Mouse (Mus musculus): ENCODE measurements around the gene Slit3. TPM values are rescaled to one million over a fixed set of nuclear protein-coding genes. Genes with fewer than 3 reads are reported as not detected.

Gene Slit3
- total and polyA plus RNA-seq, 2 experiments from 2014 or later = 5.6 to 15.0 TPM

- no peak overlapping the region for H3K9ac ChIP-seq
- no peaks in the 10 kb centered on the region for H3K36me3 ChIP-seq (ENCODE audit: insufficient read depth)
- ATAC-seq = no peak
- H3K27ac ChIP-seq (ENCODE audit: low read depth, low read length) = no peak overlapping the region
- H3K9me3 ChIP-seq (ENCODE audit: low read length) = no peaks in the 10 kb centered on the region
- H3K4me3 ChIP-seq (ENCODE audit: low read depth, low read length) = no peak overlapping the region
- no peaks in the 10 kb centered on the region for H3K4me1 ChIP-seq (ENCODE audit: insufficient read depth)
- no peaks in the 10 kb centered on the region for H3K27me3 ChIP-seq (ENCODE audit: insufficient read depth, low read length)
- WGBS = 82% methylated on average over 6 of the region's 6 CpGs
- TF ChIP-seq CTCF (IDR thresholded peaks at IDR 0.05; ENCODE audit: low read depth) = no peak
- no peak for DNase-seq
- no peak overlapping the region for H3K4me2 ChIP-seq (ENCODE audit: low read depth)
Observed at GRCm38 (mm10) chr11:35340752-35341151, 219.7 kb downstream of the Slit3 start.

GRCm38 (mm10) chr11:35342486-35342885 is 221.5 kb downstream of the Slit3 start:
- 65% methylated on average over 5 of the region's 5 CpGs for WGBS
- H3K27ac ChIP-seq (ENCODE audit: low read depth, low read length) = no peak overlapping the region
- no peaks in the 10 kb centered on the region for H3K9me3 ChIP-seq (ENCODE audit: low read length)
- ATAC-seq = no peak
- TF ChIP-seq CTCF (IDR thresholded peaks at IDR 0.05; ENCODE audit: low read depth) = no peak
- no peak overlapping the region for H3K4me3 ChIP-seq (ENCODE audit: low read depth, low read length)
- H3K9ac ChIP-seq = no peak overlapping the region
- no peak for DNase-seq
- H3K4me1 ChIP-seq (ENCODE audit: insufficient read depth) = no peaks in the 10 kb centered on the region
- no peaks in the 10 kb centered on the region for H3K27me3 ChIP-seq (ENCODE audit: insufficient read depth, low read length)
- H3K36me3 ChIP-seq (ENCODE audit: insufficient read depth) = no peaks in the 10 kb centered on the region
- no peak overlapping the region for H3K4me2 ChIP-seq (ENCODE audit: low read depth)

GRCm38 (mm10) chr11:35345696-35346480 is 224.9 kb downstream of the Slit3 start:
- ATAC-seq = no peak
- no peak overlapping the region for H3K4me2 ChIP-seq (ENCODE audit: low read depth)
- no peaks in the 10 kb centered on the region for H3K27me3 ChIP-seq (ENCODE audit: insufficient read depth, low read length)
- TF ChIP-seq CTCF (IDR thresholded peaks at IDR 0.05; ENCODE audit: low read depth) = no peak
- no peaks in the 10 kb centered on the region for H3K4me1 ChIP-seq (ENCODE audit: insufficient read depth)
- H3K4me3 ChIP-seq (ENCODE audit: low read depth, low read length) = no peak overlapping the region
- H3K9me3 ChIP-seq (ENCODE audit: low read length) = no peaks in the 10 kb centered on the region
- H3K27ac ChIP-seq (ENCODE audit: low read depth, low read length) = no peak overlapping the region
- DNase-seq = no peak
- WGBS = 79% methylated on average over 13 of the region's 13 CpGs
- no peak overlapping the region for H3K9ac ChIP-seq
- no peaks in the 10 kb centered on the region for H3K36me3 ChIP-seq (ENCODE audit: insufficient read depth)

GRCm38 (mm10) chr11:35348099-35348498 is 227.1 kb downstream of the Slit3 start:
- no peak overlapping the region for H3K4me2 ChIP-seq (ENCODE audit: low read depth)
- no peak overlapping the region for H3K4me3 ChIP-seq (ENCODE audit: low read depth, low read length)
- TF ChIP-seq CTCF (IDR thresholded peaks at IDR 0.05; ENCODE audit: low read depth) = no peak
- H3K9ac ChIP-seq = no peak overlapping the region
- WGBS = 23% methylated on average over 4 of the region's 4 CpGs
- no peaks in the 10 kb centered on the region for H3K4me1 ChIP-seq (ENCODE audit: insufficient read depth)
- no peak overlapping the region for H3K27ac ChIP-seq (ENCODE audit: low read depth, low read length)
- H3K9me3 ChIP-seq (ENCODE audit: low read length) = no peaks in the 10 kb centered on the region
- H3K27me3 ChIP-seq (ENCODE audit: insufficient read depth, low read length) = no peaks in the 10 kb centered on the region
- DNase-seq (no peak), ATAC-seq (no peak)
- H3K36me3 ChIP-seq (ENCODE audit: insufficient read depth) = no peaks in the 10 kb centered on the region

- H3K4me1 ChIP-seq (ENCODE audit: insufficient read depth) = no peaks in the 10 kb centered on the region
- TF ChIP-seq CTCF (IDR thresholded peaks at IDR 0.05; ENCODE audit: low read depth) = no peak
- no peak overlapping the region for H3K9ac ChIP-seq
- H3K36me3 ChIP-seq (ENCODE audit: insufficient read depth) = no peaks in the 10 kb centered on the region
- no peaks in the 10 kb centered on the region for H3K27me3 ChIP-seq (ENCODE audit: insufficient read depth, low read length)
- ATAC-seq (no peak), DNase-seq (no peak)
- H3K27ac ChIP-seq (ENCODE audit: low read depth, low read length) = no peak overlapping the region
- no peaks in the 10 kb centered on the region for H3K9me3 ChIP-seq (ENCODE audit: low read length)
- WGBS = 4% methylated on average over 4 of the region's 4 CpGs
- no peak overlapping the region for H3K4me3 ChIP-seq (ENCODE audit: low read depth, low read length)
- no peak overlapping the region for H3K4me2 ChIP-seq (ENCODE audit: low read depth)
Observed at GRCm38 (mm10) chr11:35350968-35351367, 229.9 kb downstream of the Slit3 start.

- Histone ChIP-seq H3K27me3 (ENCODE audit: insufficient read depth, low read length) (no peaks in the 10 kb centered on the region), H3K9me3 (ENCODE audit: low read length) (no peaks in the 10 kb centered on the region), H3K36me3 (ENCODE audit: insufficient read depth) (no peaks in the 10 kb centered on the region), H3K9ac (no peak overlapping the region), H3K4me2 (ENCODE audit: low read depth) (no peak overlapping the region), H3K4me1 (ENCODE audit: insufficient read depth) (no peaks in the 10 kb centered on the region), H3K4me3 (ENCODE audit: low read depth, low read length) (no peak overlapping the region), H3K27ac (ENCODE audit: low read depth, low read length) (no peak overlapping the region)
- no peak for ATAC-seq
- TF ChIP-seq CTCF (IDR thresholded peaks at IDR 0.05; ENCODE audit: low read depth) = no peak
- DNase-seq = no peak
- 4% methylated on average over 2 of the region's 2 CpGs for WGBS
Observed at GRCm38 (mm10) chr11:35351376-35351775, 230.4 kb downstream of the Slit3 start.

GRCm38 (mm10) chr11:35355811-35356210 is 234.8 kb downstream of the Slit3 start:
- Histone ChIP-seq H3K4me3 (ENCODE audit: low read depth, low read length) (no peak overlapping the region), H3K27me3 (ENCODE audit: insufficient read depth, low read length) (no peaks in the 10 kb centered on the region), H3K36me3 (ENCODE audit: insufficient read depth) (no peaks in the 10 kb centered on the region), H3K27ac (ENCODE audit: low read depth, low read length) (no peak overlapping the region), H3K9me3 (ENCODE audit: low read length) (no peaks in the 10 kb centered on the region), H3K4me2 (ENCODE audit: low read depth) (no peak overlapping the region), H3K4me1 (ENCODE audit: insufficient read depth) (no peaks in the 10 kb centered on the region), H3K9ac (no peak overlapping the region)
- ATAC-seq = no peak
- WGBS = 87% methylated on average over 4 of the region's 4 CpGs
- DNase-seq = no peak
- no peak for TF ChIP-seq CTCF (IDR thresholded peaks at IDR 0.05; ENCODE audit: low read depth)

Measured in forebrain, postnatal 0 days (tissue).